Mouse (Mus musculus) spleen, adult 12 weeks (tissue): ENCODE results near the gene Accsl.

Experiments
- DNase-seq: peaks from one replicate; pipeline ENCODE4 v3.0.0; 2022; ENCODE audit warnings: low spot score

The Accsl gene

DNA sequence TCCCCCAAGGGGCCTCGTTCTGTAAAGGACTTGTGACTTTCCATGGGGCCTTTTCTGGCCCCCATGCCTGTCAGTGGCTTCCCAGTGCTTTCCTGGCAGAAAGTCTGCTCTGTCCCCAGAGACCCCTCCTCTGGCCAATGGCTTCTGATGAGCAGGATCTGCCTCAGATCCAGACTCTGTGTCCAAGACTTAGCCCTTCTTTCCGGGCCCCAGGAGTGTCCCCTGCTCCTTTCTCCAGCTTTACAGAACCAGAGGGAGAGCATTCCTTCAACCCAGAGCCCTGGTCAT is 5.2 kb upstream of the Accsl start:
- DNase-seq, result no peak

DNA sequence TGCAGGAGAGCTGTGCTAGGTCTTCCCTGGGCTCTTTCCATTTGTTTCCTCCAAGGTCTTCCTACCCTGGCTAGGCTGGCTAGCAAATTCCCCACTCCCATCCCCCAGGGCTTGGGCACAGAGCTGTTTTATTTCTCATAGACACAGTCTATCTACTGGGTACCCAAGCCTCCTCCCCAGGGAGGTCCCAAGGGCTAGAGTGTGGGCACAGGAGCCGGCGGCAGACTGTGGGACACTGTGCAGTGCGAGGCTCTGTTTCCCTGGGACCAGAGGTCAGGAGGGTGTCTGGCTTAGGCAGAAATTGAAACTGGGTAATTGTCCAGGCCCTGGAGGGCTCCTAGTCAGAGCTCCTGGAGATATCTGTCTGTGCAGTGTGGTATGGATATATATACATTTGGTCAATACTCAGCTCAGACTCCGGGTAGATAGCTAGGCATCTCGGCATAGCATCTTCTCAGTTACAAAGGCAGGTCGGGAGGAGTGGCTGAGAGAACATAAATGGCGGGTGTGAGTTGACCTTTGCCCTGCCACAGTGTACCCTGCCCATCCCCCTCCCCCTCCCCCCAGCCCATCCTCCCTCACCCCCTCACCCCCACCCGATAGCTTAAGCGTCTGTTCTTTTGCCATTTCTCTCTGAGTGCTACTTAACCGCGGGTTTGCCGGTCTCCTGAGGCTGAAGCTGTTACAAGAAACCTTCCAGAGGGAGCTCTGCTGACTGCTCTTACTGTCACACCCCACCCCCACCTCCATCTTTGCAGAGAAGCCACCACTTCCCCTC is 4.7 kb upstream of the Accsl start:
- no peak for DNase-seq

DNA sequence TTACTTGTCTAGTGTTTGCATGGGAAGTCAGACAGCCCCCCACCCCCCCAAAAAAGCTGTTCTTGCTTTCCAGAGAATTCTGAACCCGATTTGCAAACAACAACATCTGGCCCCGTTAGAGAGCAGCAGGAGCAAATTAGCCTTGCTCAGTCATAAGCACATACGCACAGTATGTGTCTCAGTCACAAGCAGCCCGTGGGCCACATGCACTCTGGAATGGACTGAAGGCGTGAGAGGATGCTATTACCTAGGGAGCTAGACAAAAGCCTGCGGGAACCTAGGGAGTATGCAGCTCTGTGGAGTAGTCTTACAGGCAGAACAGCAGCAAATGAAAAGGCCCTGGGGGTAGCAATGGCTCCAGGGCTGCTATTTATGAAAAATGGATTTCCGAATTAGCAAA is 3.3 kb upstream of the Accsl start:
- DNase-seq, result no peak

DNA sequence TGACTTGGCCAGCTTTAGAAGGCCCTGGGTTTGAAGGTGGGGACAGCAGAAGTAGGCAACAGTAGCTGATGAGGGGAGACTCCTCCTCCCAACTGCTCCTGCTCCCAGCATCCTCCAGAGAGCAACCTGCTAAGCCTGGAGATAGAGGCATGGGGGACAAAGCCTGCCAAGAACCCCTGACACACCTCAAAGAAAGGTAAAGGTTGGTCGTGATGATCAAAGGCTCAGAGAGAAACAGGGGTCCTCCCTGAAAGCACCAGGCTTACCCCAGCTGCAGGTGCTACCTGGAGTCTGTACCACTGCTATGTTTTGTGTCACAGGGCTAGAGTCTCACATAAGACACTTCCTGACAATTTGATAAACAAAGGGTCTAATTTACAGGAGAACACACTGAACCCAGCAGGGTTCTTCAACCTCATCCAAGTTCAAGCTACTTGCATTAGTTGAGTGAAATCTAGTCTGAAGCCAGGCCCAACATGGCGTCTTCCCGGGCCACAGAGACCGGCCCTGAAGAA is 2.5 kb upstream of the Accsl start:
- DNase-seq, result no peak

DNA sequence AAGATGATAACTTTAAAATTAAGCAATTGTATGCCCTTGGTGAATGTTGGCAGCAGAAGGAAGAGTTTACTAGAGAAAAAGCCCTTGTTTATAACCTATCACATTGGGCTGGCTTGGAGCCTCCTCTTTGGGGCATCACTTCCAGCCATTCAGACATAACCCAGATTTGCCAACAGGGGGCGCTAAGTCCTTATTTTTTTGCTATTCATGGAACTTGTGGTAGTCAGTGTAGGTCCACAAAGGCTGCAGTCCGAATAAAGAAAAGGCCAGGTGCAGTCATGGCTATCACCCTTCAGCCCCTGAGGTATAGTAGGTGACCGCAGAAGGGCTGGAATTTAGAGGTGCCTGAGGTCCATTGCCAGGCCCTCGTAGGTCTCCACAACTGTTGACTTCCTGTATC is 1.9 kb upstream of the Accsl start:
- DNase-seq, result peak; percentile 8

DNA sequence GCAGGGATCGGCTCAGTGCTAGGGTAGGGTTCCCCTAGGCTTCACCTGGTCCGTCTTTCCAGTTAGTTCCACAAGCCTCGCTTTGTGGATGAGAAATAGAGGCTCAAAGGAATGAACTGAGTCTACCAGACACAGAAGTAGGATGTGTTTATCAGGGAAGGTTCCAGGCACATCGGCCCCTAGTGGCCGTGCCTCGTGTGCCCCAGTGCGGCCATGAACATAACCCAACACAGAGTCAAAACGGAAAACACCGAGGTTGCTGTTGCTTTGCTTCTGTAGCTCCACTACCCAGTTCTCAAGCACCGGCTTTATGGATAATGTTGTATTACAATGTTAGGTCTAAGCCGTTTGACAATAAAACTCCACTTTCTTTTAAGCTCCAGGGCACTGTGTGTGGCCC is 391 bp downstream of the Accsl start:
- DNase-seq, result no peak

DNA sequence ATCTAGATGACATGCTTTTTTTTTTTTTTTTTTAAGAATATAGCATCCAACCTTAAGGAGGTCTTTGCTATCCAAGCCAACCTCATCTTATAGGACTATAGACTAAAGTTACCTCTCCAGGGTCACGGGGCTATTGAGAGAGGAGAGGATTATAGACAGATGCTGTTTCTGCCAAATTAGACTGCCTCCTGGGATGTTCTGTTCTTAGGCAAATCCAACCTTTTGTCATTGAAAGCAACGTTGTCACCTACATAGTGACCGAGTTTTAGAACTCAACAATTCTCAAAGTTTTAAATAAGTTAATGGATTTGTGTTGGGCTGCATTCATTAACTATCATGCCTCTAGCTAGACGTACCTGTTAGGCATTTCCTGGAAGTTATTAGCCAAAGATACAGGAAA is 5.7 kb downstream of the Accsl start:
- no peak for DNase-seq

DNA sequence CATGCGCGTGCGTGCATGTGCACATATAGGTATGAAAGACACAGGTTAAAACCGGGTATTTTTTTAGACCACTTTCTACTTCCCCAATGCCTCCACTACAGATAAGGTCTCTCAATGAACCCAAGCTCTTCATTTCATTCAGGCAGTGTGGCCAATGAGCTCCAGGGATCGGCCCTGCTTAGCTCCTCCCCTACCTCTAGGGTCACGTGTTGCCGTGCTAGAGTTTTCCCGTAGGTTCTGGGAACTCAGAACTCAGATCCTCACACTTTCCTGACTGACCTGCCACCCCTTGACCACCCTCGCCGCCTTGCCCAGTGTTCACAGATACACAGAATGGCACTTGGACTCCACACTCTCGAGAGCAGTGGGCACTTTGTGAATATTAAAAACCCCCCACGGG is 10.1 kb downstream of the Accsl start:
- DNase-seq, result no peak

DNA sequence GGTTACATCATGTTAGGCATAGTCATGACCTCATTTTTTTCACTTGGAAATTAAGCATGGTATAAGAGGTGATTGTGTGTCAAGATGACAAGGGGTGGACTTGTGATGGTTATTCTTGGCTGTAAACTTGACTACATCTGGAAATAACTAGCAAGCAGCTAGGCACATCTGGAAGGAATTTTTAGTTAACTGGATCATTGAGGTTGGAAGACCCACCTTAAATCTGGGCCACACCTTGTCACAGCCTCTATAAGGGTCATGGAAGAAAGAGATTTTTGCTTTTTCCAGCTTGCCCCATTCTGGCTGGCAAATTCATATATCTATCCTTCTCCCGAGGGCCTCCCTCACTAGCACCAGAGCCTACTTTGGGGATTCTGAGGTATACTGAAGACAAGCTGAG is 17.7 kb downstream of the Accsl start:
- no peak for DNase-seq

DNA sequence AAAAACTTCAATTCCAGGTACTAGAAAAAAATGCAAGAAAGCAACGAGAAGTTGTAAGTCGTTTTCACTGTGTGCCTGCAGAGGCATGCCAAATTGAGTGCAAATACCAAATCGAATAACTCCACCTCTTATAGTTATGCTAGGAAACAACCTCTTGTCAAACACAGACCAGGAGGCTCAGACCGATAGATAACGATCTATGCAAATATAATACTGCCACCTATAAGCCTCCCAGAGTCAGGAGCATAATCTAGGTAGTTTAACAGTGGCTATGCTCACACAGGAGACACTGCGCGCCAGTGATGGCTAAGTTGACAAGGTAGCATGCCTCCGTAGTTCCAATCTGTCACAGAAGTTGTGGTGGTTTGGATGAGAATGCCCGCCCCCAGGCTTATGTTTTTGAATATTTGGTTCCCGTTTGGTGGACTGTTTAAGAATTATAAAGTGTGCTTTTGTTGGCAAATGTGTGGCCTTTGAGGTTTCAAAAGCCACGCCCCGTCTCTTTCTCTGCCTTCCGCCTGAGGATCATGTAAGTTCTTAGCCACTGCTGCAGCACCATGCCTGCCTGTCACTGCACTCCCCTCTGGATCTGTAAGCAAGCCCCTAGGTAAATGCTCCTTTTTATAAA is 18.5 kb downstream of the Accsl start:
- DNase-seq, result no peak

DNA sequence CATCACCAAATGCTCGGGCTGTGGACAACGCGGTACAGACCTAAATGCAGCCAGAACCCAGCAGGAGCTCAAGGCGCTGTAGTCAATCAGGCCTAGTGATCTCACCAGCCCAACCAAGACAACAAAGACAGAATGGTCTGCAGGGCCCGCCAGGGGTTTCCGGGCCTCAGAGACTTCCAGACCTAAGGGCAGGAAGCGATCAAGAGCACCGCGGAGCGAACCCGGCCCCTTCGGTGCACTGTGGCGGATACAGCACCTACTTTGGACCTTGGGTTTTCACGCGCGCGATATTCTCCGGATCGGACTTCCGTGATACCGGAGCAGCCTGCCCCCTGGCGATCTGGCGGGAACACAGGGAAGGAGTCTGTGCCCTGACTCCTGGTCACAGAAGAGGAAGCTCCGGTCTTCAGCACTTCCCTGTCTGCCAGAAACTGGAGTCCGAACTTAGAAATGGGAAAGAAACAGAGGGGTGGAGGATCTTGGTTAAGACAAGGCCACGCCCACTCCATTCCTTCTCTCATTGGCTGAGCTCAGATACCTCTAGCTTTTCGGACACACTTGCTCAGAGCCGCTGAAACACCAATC is 19.4 kb downstream of the Accsl start, which contains the start of gene Accs:
TSS of gene Accs (minus strand) at position 439 of the 585 bp plus-strand sequence.
- peak; percentile 38 for DNase-seq

DNA sequence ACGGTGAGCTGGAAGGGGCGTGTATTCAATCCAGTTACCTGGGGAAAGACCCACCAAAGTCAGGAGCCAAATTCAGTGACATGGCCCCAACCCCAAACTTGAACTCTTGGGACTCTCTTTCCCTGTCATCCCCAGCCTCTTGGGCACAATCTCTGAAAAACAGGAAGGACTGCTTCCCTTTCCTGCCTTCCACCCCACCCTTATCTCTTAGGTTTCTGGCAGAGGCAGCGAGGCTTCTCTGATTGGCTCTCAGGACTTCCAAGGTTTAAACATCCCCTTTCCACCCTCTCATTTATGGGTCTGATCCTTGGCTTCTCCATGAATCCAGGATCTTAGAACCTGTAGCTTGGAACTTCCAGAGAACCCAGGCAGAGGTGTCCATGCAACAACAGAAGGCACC is 27.6 kb downstream of the Accsl start:
- DNase-seq, result no peak

DNA sequence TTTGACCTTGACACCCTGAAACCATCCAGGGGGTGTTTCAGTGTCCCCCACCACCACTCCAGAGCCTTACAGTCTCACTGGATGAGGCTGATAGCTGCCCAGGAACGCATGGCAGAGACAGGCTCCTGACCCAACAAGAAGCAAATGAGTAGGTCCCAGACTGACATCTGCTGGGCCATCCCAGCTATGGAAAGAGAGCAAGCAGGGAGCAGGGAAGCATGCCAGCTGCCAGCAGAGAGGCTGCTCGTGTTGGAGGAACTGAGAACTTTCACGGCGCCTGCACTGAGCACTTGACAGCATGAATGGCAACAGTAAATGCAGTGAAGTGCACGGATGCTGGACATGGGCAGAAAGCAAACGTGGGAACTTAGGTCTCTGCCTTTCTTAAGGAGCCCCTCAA is 28.8 kb downstream of the Accsl start:
- no peak for DNase-seq

DNA sequence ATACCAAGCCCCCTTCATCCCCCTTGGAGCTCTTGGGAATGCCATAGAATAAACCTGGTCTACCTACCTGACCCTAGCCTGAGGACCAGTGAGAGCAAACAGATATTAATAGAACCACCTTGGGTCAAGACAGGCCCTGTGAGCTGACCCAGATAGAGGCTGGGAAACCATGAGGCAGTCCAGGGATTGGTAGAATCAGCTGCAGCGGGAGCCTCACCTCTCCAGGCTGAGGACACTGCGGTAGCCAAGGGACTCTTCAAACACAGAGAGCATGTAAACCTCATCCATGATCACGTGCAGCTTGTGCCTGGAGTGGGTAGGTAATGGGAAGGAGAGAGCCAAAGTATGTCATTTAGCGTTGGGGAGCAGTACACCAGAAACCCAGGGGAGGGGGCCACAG is 30.0 kb downstream of the Accsl start:
- no peak for DNase-seq

DNA sequence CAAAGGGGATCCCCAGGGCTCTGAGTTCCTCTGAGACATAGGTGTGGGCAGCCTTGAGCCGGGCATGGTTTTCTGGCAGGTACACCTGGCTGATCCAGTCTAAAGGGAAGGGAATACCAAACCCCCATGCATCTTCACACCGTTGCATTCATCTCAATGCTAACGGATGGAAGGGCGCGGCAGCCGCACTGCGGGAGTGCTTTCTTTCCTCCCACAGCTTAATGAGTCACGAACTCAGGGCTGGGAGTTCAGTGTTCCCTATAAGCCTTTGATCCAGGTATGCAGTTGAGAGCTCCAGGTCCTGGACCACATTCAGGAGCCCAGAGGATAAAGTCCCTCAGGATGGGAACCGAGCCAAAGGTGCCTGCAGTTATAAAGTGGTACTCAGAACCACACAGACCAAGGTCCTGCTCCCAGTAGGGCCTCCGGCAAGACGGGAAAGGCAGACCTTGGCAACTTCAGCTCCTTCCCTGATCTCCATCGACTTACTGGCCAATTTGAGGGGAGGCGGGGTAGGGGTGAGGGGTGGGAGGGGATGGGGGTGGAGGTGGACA is 32.6 kb downstream of the Accsl start:
- DNase-seq, result no peak

DNA sequence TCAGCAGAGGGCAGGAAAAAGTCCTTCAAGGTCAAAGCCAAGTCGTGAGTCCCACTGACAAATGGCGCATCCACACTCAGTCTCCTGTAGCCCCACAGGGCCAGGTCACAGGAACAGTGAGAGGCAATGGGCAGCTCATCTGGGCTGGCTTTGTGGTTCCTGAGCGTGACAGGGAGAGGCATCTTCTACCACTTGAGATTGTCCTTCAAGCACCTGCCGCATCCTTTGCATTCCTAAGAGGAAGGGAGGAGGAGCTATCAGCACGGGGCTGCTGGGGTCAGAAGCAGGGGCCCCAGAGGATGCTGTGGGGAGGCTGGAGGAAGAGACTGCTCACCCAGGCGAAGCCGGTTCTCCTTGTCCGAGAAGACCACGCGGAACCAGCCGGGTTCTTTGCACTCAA is 33.4 kb downstream of the Accsl start:
- DNase-seq, result no peak

DNA sequence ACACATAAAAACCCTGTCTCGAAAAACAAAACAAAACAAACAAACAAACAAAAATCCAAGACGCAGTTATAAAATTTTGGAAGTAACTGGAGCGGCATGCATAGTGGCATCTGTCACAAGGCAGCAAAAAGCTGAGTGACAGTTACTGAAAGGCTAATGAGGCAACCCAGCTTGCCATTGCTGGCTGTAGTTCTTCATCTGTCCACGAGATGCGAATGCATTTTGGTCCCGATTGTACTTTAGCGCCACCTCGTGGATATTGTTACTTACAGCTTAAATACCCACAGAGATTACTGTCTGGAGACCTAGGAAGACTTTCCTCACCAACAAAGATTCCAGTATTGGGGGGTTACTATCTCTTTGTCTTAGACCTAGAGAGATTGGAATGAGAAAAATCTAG is 45.4 kb downstream of the Accsl start:
- peak; percentile 52 for DNase-seq

DNA sequence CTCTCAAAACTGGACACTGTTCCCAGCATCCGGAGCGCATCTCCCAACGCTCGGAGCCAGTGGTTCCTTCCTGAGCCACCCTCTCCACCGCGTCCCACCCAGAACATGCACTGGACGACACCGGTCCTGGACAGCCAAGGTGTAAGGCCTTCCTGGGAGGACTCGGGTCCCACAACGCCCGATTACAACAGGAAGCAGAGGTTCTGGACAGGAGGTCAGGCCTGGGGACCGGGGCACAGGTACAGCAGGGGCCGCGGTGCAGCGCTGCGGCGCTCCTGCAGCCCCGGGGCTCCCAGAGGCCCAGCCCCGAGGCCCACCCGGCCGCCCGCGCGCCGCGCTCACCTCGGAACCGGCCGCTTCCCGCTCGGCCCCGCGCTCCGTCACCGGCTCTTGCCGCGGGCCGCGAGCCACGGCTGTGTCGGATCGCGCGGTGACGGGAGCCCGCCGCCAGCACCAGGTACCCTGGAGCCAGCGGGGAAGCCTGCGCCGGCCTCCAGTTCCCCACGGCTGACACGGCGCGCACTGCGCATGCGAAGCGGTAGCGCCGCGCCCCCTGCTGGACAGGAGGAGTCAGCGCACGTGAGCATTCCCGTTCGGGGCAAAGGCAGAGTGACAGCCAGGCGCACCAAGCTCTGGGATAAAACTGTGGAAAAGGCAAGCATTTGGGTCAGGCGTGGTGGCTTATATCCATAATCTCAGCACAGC is 46.8 kb downstream of the Accsl start, which contains the start of gene Ext2:
TSS of gene Ext2 (minus strand) at position 524 of the 705 bp plus-strand sequence.
- DNase-seq, result peak; percentile 82

DNA sequence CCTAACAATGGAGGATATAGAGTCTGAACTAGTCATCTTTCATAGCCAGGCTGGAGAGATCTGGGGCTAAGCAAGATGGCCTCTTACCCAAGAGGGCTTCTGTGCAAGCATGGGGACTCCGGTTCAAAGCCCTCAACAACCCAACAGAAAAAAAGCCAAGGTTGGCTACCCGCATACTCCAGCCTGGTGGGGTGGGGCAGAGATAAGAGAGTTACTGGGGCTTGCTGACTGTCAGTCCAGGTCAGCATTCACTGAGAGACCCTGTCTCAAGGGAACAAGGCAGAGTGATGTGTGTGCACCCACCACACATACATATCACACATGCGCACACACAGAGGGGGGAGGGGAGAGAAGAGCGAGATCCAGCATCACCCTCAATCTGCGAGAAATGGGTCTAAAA is 51.2 kb downstream of the Accsl start:
- DNase-seq, result no peak

DNA sequence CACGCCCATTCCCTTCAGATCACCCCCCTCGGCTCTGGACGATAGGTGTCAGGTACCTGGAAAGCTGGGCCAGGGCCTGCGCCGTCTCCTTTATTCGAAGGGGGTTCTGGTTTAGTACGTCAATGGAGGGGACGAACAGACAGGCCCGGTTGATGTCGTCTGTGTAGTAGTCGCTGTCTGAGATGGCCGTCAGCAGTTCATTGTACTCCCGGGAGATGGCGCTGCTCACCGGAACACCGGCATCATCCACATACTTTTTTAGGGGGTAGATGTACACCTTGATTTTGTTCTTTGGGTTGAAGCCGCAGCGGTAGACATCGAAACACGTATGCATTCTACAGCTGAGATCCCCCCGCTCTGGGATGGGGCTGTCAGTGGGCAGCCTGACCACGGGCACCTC is 55.6 kb downstream of the Accsl start:
- no peak for DNase-seq

DNA sequence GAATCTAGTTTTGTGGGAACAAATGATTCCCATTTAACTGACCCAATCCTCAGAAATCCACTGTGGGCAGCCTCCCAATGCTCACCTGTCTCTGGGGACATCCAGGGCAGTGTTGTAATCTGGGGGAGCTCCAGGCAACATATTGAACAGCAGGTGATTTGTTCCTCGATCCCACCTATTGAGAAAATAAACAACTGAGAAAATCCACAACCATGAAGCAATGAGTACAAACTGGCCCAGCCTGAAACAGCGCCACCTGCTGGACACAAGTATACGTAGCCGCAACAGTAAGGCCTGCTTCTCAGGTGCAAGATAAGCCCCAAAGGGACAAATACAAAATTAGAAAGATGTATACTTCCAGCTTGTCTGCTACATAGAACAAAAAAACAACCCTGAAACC is 57.1 kb downstream of the Accsl start:
- peak; percentile 31 for DNase-seq

DNA sequence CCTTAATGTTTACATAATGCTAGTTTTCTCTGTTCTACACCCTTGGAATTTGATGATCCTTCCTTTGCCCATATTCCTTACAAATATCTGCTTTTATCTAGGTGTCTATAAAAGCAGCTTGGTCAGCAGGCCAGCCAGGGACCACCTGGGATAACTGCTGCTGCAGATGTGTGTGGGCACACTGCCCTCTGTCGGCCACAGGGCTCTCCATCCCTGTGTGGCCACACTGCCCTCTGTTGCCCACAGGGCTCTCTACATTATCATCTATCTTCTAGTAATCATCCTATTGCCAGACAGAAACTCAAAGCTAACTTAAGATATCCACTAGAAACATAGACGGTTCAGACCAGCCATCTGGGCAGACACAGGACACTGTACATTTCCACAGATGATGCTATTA is 59.0 kb downstream of the Accsl start:
- DNase-seq, result no peak

DNA sequence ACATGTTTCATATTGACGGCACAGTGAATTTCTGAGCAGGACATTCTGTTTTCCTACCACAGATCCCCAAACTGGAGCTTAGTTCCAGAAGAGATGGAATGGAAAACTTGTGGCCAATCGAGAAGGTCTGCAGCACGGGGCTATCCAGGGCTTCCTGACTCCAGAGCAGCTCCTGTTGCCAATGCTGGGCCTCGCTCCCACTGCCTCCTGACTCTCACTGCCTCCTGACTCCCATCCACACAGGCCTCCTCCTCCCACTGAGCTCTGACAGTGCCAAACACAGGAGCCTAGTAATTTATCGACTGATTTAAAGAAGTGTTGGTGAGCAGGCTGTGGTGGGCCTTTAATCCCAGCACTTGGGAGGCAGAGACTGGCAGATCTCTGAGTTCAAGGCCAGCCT is 60.9 kb downstream of the Accsl start:
- no peak for DNase-seq
